Mouse (Mus musculus): ENCODE results near the gene Nrxn2. TPM values are rescaled to one million over a fixed set of nuclear protein-coding genes. Genes with fewer than 3 reads are reported as not detected.

Gene Nrxn2
- total and polyA plus RNA-seq, 3 experiments: 0.20 to 0.71 (median 0.30) TPM

DNA sequence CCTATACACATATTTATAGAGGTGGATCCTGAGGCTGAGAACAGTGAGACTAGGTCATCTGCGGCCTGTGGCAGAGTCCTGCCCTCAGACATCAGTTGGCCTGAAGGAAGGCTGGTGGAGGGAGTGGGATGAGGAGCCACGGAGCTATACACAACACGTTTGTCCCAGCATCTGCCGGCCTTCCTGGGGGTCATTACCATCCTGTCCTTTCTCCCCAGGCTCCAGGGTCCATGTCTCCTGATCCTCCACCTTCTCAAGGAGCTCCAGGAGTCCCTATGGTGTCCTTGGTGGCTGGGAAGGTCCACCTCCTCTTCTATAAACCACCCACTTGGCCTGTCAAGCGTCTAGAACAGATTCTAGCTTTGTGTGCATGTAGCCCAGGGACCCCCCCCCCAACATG, 129.3 kb downstream of the Nrxn2 start:
- no peak overlapping the region for H3K9ac ChIP-seq (ENCODE audit: insufficient read depth, low read depth)
- H3K27ac ChIP-seq (ENCODE audit: insufficient read depth, low read depth): no peak overlapping the region
- no peak for DNase-seq (ENCODE audit: extremely low read depth)
- TF ChIP-seq ETS1 (conservative IDR thresholded peaks at IDR 0.05; ENCODE audit: low read depth, low read length) (no peak), HCFC1 (IDR thresholded peaks at IDR 0.05; ENCODE audit: low read depth, low read length) (no peak), ZKSCAN1 (IDR thresholded peaks at IDR 0.05; ENCODE audit: borderline replicate concordance, low read depth, low read length) (no peak), TBP (conservative IDR thresholded peaks at IDR 0.05; ENCODE audit: low read depth, low read length) (no peak), MAX (IDR thresholded peaks at IDR 0.05; ENCODE audit: low read length) (no peak), TCF12 (IDR thresholded peaks at IDR 0.05; ENCODE audit: low read depth, low read length) (no peak), PAX5 (IDR thresholded peaks at IDR 0.05; ENCODE audit: low read length) (no peak), ZNF384 (IDR thresholded peaks at IDR 0.05; ENCODE audit: low read depth, low read length) (no peak), GABPA (IDR thresholded peaks at IDR 0.05; ENCODE audit: insufficient replicate concordance, low read depth, low read length) (no peak), NELFE (IDR thresholded peaks at IDR 0.05; ENCODE audit: low read depth, low read length) (no peak), UBTF (IDR thresholded peaks at IDR 0.05; ENCODE audit: low read depth, low read length) (no peak), POLR2AphosphoS2 (IDR thresholded peaks at IDR 0.05; ENCODE audit: low read depth, low read length) (no peak)
- no peak overlapping the region for H3K4me3 ChIP-seq (replicated peaks in 1 of 3; ENCODE audit: low read depth in 2 of 3, low read length in 2 of 3, poor library complexity in 1 of 3)
- in situ Hi-C loops (cut with MboI; ENCODE audit: low pct_ligation_motif_present, low pct_unique_long_range_greater_than_20kb, low sequenced_read_pairs): no loop called here
- dilution Hi-C loops (cut with MboI; ENCODE audit: extremely low pct_ligation_motif_present, extremely low pct_unique_long_range_greater_than_20kb, low sequenced_read_pairs): no loop called here
- H3K4me1 ChIP-seq (ENCODE audit: control insufficient read depth in 1 of 2, insufficient read depth in 2 of 2): peaks cover 12 to 57% of the 10 kb centered on the region in 2 experiments
- peaks cover 12% of the 10 kb centered on the region for H3K9me3 ChIP-seq (replicated peaks; ENCODE audit: low read length)
- no peaks in the 10 kb centered on the region for H3K36me3 ChIP-seq (replicated peaks in 1 of 2; ENCODE audit: control insufficient read depth in 1 of 2, insufficient read depth in 1 of 2, low read length in 1 of 2)
- no peak overlapping the region for H3K4me2 ChIP-seq (ENCODE audit: insufficient read depth, low read depth, poor library complexity, severe bottlenecking)
- no peaks in the 10 kb centered on the region for H3K79me2 ChIP-seq (replicated peaks; ENCODE audit: control insufficient read depth, extremely low read depth, insufficient read depth, poor library complexity, severe bottlenecking)
- no peaks in the 10 kb centered on the region for H3K27me3 ChIP-seq (replicated peaks)

DNA sequence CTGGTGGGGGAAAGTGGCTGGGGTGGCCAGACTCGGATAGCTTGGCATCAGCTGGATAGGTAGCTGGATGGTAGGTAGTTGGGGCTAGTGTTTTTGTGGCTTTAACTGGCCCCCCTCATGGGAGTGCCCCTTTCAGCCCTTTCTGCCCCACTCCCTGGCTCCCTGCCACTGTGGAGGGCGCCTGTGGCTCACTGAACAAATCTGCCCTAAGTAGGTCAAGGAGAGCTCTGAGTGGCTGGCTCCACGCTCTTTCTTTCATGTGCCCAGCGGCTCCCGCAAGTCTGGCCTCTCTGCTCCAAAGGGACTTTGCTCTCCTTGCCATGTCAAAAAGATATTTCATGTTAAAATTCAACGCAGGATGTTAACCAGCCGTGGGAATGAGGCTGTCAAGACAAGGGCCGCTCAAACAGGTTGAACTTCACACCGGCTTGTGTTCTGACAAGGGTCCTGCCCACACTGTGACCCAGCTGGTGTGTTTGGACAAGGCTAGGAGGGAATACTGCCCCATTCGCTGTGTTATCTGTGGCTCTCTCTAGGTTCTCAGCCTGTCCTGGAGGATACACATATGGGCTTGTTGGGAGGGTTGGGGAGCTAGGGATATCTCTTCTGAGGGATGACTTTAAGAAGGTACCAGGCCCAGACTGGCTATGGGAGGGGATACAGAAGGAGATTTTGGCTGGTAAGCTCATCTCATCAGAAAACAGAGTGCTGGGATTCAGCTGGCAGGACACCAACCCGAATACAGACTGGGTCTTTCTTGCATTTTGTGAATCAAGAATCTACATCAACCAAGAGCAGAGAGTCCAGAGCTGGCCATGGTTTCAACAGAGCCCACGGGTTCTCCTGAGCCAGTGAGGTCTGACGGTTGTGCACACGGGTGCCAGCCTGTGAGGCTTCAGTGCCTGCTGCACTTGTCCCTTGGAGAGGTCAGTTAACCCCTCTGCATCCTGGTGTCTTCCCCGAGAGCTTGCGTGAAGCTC, 130.2 kb downstream of the Nrxn2 start:
- TF ChIP-seq ELF1 (IDR thresholded peaks at IDR 0.05; ENCODE audit: low read depth, low read length) (no peak), NELFE (IDR thresholded peaks at IDR 0.05; ENCODE audit: low read depth, low read length) (no peak), ZC3H11A (IDR thresholded peaks at IDR 0.05; ENCODE audit: low read depth, low read length) (no peak), POLR2AphosphoS2 (IDR thresholded peaks at IDR 0.05; ENCODE audit: low read depth, low read length) (no peak), HCFC1 (IDR thresholded peaks at IDR 0.05; ENCODE audit: low read depth, low read length) (no peak), RAD21 (IDR thresholded peaks at IDR 0.05; ENCODE audit: low read depth, low read length) (no peak), SIN3A (IDR thresholded peaks at IDR 0.05; ENCODE audit: low read length) (no peak), TBP (conservative IDR thresholded peaks at IDR 0.05; ENCODE audit: low read depth, low read length) (no peak), PAX5 (IDR thresholded peaks at IDR 0.05; ENCODE audit: low read length) (no peak), USF1 (IDR thresholded peaks at IDR 0.05; ENCODE audit: low read depth, low read length) (no peak), ZNF384 (IDR thresholded peaks at IDR 0.05; ENCODE audit: low read depth, low read length) (no peak), MXI1 (IDR thresholded peaks at IDR 0.05; ENCODE audit: low read depth, low read length) (no peak), MAFK (IDR thresholded peaks at IDR 0.05; ENCODE audit: insufficient replicate concordance, low read length) (no peak)
- Histone ChIP-seq H3K4me2 (ENCODE audit: insufficient read depth, low read depth, poor library complexity, severe bottlenecking) (no peak overlapping the region), H3K4me3 (replicated peaks in 1 of 3; ENCODE audit: low read depth in 2 of 3, low read length in 2 of 3, poor library complexity in 1 of 3) (no peak overlapping the region), H3K27me3 (replicated peaks) (no peaks in the 10 kb centered on the region), H3K4me1 (ENCODE audit: control insufficient read depth in 1 of 2, insufficient read depth in 2 of 2) (peaks cover 8 to 57% of the 10 kb centered on the region in 2 experiments), H3K79me2 (replicated peaks; ENCODE audit: control insufficient read depth, extremely low read depth, insufficient read depth, poor library complexity, severe bottlenecking) (no peaks in the 10 kb centered on the region), H3K27ac (ENCODE audit: insufficient read depth, low read depth) (no peak overlapping the region), H3K9ac (ENCODE audit: insufficient read depth, low read depth) (no peak overlapping the region), H3K36me3 (replicated peaks in 1 of 2; ENCODE audit: control insufficient read depth in 1 of 2, insufficient read depth in 1 of 2, low read length in 1 of 2) (no peaks in the 10 kb centered on the region), H3K9me3 (replicated peaks; ENCODE audit: low read length) (peaks cover 12% of the 10 kb centered on the region)
- in situ Hi-C loops (cut with MboI; ENCODE audit: low pct_ligation_motif_present, low pct_unique_long_range_greater_than_20kb, low sequenced_read_pairs): no loop called here
- dilution Hi-C loops (cut with MboI; ENCODE audit: extremely low pct_ligation_motif_present, extremely low pct_unique_long_range_greater_than_20kb, low sequenced_read_pairs): no loop called here
- DNase-seq (ENCODE audit: extremely low read depth): no peak

All from CH12.LX (cell line).